Mouse (Mus musculus): ENCODE measurements at regions not wholly inside any gene's neighbourhood (a gene's known extent, or its start where the extent isn't known, plus 50 kb on each side); places are given as distances from the start of the nearest gene placed in this dataset.

DNA sequence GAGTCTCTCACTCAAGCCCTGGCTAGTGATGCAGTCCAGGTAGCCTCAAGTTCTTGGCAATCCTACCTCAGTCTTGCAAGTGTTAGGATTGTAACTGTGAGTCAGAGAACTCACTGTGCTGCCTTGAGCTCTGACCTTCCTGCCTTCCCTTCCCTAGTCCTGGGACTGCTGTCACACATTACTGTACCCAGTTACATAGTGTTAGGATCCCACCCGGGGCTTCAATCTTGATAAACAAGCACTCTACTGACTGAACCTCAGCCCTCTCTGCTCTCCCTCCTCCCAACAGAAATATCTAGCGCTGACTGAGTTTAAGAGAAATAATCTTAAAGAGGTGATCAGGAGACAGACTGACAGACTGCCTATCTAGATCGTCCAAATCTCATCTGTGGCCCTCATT, 143.8 kb upstream of the Noct start:
- H3K4me3 ChIP-seq (ENCODE audit: low read depth, low read length), result no peak overlapping the region
- no peaks in the 10 kb centered on the region for H3K36me3 ChIP-seq (ENCODE audit: control insufficient read depth, insufficient read depth)
- H3K4me1 ChIP-seq (replicated peaks; ENCODE audit: control insufficient read depth, insufficient read depth, low read length), result no peaks in the 10 kb centered on the region
- WGBS, result 36% methylated on average over 3 of the region's 3 CpGs
- H3K27ac ChIP-seq (ENCODE audit: low read depth, low read length), result no peak overlapping the region
- H3K27me3 ChIP-seq (replicated peaks; ENCODE audit: control insufficient read depth, insufficient read depth, low read length), result no peaks in the 10 kb centered on the region
- no peak overlapping the region for H3K9ac ChIP-seq (ENCODE audit: low read depth, low read length)
- ATAC-seq, result no peak
- no peaks in the 10 kb centered on the region for H3K9me3 ChIP-seq (ENCODE audit: control insufficient read depth)
- TF ChIP-seq CTCF (IDR thresholded peaks at IDR 0.05; ENCODE audit: low read depth), result no peak
- no peak overlapping the region for H3K4me2 ChIP-seq (replicated peaks; ENCODE audit: low read depth)

GRCm38 (mm10) chr3:51080855-51081254, 143.4 kb upstream of the Noct start:
- H3K27ac ChIP-seq (ENCODE audit: low read depth, low read length), result no peak overlapping the region
- no peak for TF ChIP-seq CTCF (IDR thresholded peaks at IDR 0.05; ENCODE audit: low read depth)
- no peak overlapping the region for H3K9ac ChIP-seq (ENCODE audit: low read depth, low read length)
- H3K9me3 ChIP-seq (ENCODE audit: control insufficient read depth), result no peaks in the 10 kb centered on the region
- WGBS, result 52% methylated on average over 7 of the region's 7 CpGs
- no peak for ATAC-seq
- H3K4me3 ChIP-seq (ENCODE audit: low read depth, low read length), result no peak overlapping the region
- H3K4me2 ChIP-seq (replicated peaks; ENCODE audit: low read depth), result no peak overlapping the region
- no peaks in the 10 kb centered on the region for H3K27me3 ChIP-seq (replicated peaks; ENCODE audit: control insufficient read depth, insufficient read depth, low read length)
- H3K36me3 ChIP-seq (ENCODE audit: control insufficient read depth, insufficient read depth), result no peaks in the 10 kb centered on the region
- H3K4me1 ChIP-seq (replicated peaks; ENCODE audit: control insufficient read depth, insufficient read depth, low read length), result no peaks in the 10 kb centered on the region

- no peaks in the 10 kb centered on the region for H3K4me1 ChIP-seq (replicated peaks; ENCODE audit: control insufficient read depth, insufficient read depth, low read length)
- no peak overlapping the region for H3K9ac ChIP-seq (ENCODE audit: low read depth, low read length)
- 73% methylated on average over 11 of the region's 11 CpGs for WGBS
- no peak overlapping the region for H3K27ac ChIP-seq (ENCODE audit: low read depth, low read length)
- no peaks in the 10 kb centered on the region for H3K36me3 ChIP-seq (ENCODE audit: control insufficient read depth, insufficient read depth)
- ATAC-seq, result no peak
- TF ChIP-seq CTCF (IDR thresholded peaks at IDR 0.05; ENCODE audit: low read depth), result no peak
- no peak overlapping the region for H3K4me2 ChIP-seq (replicated peaks; ENCODE audit: low read depth)
- no peaks in the 10 kb centered on the region for H3K27me3 ChIP-seq (replicated peaks; ENCODE audit: control insufficient read depth, insufficient read depth, low read length)
- no peaks in the 10 kb centered on the region for H3K9me3 ChIP-seq (ENCODE audit: control insufficient read depth)
- no peak overlapping the region for H3K4me3 ChIP-seq (ENCODE audit: low read depth, low read length)
Observed at GRCm38 (mm10) chr3:51082831-51083575, 141.2 kb upstream of the Noct start.

GRCm38 (mm10) chr3:51083583-51083982, 140.7 kb upstream of the Noct start:
- no peak overlapping the region for H3K27ac ChIP-seq (ENCODE audit: low read depth, low read length)
- H3K4me3 ChIP-seq (ENCODE audit: low read depth, low read length), result no peak overlapping the region
- WGBS, result 70% methylated on average over 7 of the region's 7 CpGs
- H3K9ac ChIP-seq (ENCODE audit: low read depth, low read length), result no peak overlapping the region
- H3K27me3 ChIP-seq (replicated peaks; ENCODE audit: control insufficient read depth, insufficient read depth, low read length), result no peaks in the 10 kb centered on the region
- H3K9me3 ChIP-seq (ENCODE audit: control insufficient read depth), result no peaks in the 10 kb centered on the region
- no peak for ATAC-seq
- no peaks in the 10 kb centered on the region for H3K4me1 ChIP-seq (replicated peaks; ENCODE audit: control insufficient read depth, insufficient read depth, low read length)
- TF ChIP-seq CTCF (IDR thresholded peaks at IDR 0.05; ENCODE audit: low read depth), result no peak
- H3K4me2 ChIP-seq (replicated peaks; ENCODE audit: low read depth), result no peak overlapping the region
- H3K36me3 ChIP-seq (ENCODE audit: control insufficient read depth, insufficient read depth), result no peaks in the 10 kb centered on the region

- WGBS, result 43% methylated on average over 10 of the region's 10 CpGs
- Histone ChIP-seq H3K4me2 (replicated peaks; ENCODE audit: low read depth) (no peak overlapping the region), H3K36me3 (ENCODE audit: control insufficient read depth, insufficient read depth) (no peaks in the 10 kb centered on the region), H3K4me1 (replicated peaks; ENCODE audit: control insufficient read depth, insufficient read depth, low read length) (no peaks in the 10 kb centered on the region), H3K27me3 (replicated peaks; ENCODE audit: control insufficient read depth, insufficient read depth, low read length) (no peaks in the 10 kb centered on the region), H3K9me3 (ENCODE audit: control insufficient read depth) (no peaks in the 10 kb centered on the region), H3K9ac (ENCODE audit: low read depth, low read length) (no peak overlapping the region), H3K4me3 (ENCODE audit: low read depth, low read length) (no peak overlapping the region), H3K27ac (ENCODE audit: low read depth, low read length) (no peak overlapping the region)
- no peak for ATAC-seq
- TF ChIP-seq CTCF (IDR thresholded peaks at IDR 0.05; ENCODE audit: low read depth), result no peak
Observed at GRCm38 (mm10) chr3:51086441-51086849, 137.8 kb upstream of the Noct start.

DNA sequence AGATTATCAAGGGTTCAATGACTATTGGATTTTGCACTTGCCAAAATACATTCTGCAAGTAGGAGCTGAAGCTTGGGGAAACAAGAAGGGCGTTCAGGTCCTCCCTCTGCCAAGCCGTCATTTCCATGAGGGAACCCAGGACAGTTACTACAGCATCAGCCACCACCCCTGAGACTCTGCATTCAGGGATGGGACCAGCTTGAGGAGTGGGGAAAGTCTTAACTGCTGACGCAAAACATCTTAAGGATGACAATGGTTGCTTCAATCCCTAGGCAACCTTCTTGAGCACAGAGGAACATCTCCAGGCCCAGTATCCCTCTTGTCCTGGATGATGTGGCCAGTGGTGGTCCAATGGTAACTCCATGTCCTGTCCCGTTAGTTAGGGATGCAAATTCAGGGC, 137.2 kb upstream of the Noct start:
- 84% methylated on average over 4 of the region's 4 CpGs for WGBS
- H3K4me2 ChIP-seq (replicated peaks; ENCODE audit: low read depth), result no peak overlapping the region
- H3K27me3 ChIP-seq (replicated peaks; ENCODE audit: control insufficient read depth, insufficient read depth, low read length), result no peaks in the 10 kb centered on the region
- H3K27ac ChIP-seq (ENCODE audit: low read depth, low read length), result no peak overlapping the region
- no peaks in the 10 kb centered on the region for H3K9me3 ChIP-seq (ENCODE audit: control insufficient read depth)
- ATAC-seq, result no peak
- no peaks in the 10 kb centered on the region for H3K4me1 ChIP-seq (replicated peaks; ENCODE audit: control insufficient read depth, insufficient read depth, low read length)
- TF ChIP-seq CTCF (IDR thresholded peaks at IDR 0.05; ENCODE audit: low read depth), result no peak
- no peaks in the 10 kb centered on the region for H3K36me3 ChIP-seq (ENCODE audit: control insufficient read depth, insufficient read depth)
- no peak overlapping the region for H3K9ac ChIP-seq (ENCODE audit: low read depth, low read length)
- H3K4me3 ChIP-seq (ENCODE audit: low read depth, low read length), result no peak overlapping the region
